Mouse (Mus musculus): ENCODE measurements at regions not wholly inside any gene's neighbourhood (a gene's known extent, or its start where the extent isn't known, plus 50 kb on each side); places are given as distances from the start of the nearest gene placed in this dataset.

- Histone ChIP-seq H3K27me3 (ENCODE audit: control insufficient read depth in 1 of 2, insufficient read depth in 2 of 2, low read length in 2 of 2) (no peaks in the 10 kb centered on the region), H3K4me3 (ENCODE audit: control insufficient read depth in 1 of 2, insufficient read depth in 1 of 2, low read depth in 2 of 2, low read length in 2 of 2) (no peak overlapping the region), H3K79me2 (ENCODE audit: control insufficient read depth, insufficient read depth, low read length, poor library complexity) (no peaks in the 10 kb centered on the region), H3K27ac (ENCODE audit: control insufficient read depth, low read depth, low read length) (no peak overlapping the region), H3K36me3 (ENCODE audit: control insufficient read depth in 1 of 2, insufficient read depth in 2 of 2, low read length in 2 of 2) (no peaks in the 10 kb centered on the region), H3K9ac (ENCODE audit: control insufficient read depth, low read depth, low read length, poor library complexity, severe bottlenecking) (no peak overlapping the region), H3K4me1 (ENCODE audit: control insufficient read depth in 1 of 2, insufficient read depth in 2 of 2, low read length in 2 of 2) (no peaks in the 10 kb centered on the region), H3K9me3 (replicated peaks; ENCODE audit: insufficient read depth, low read length) (no peaks in the 10 kb centered on the region)
- no peak for TF ChIP-seq GABPA (IDR thresholded peaks at IDR 0.05; ENCODE audit: low read depth, low read length)
- TF ChIP-seq HCFC1 (IDR thresholded peaks at IDR 0.05; ENCODE audit: low read depth, low read length), result no peak
- TF ChIP-seq NELFE (IDR thresholded peaks at IDR 0.05; ENCODE audit: low read depth, low read length), result no peak
- TF ChIP-seq MYC (IDR thresholded peaks at IDR 0.05; ENCODE audit: low read depth, low read length), result no peak
- TF ChIP-seq USF1 (IDR thresholded peaks at IDR 0.05; ENCODE audit: low read depth, low read length), result no peak
- TF ChIP-seq BHLHE40 (IDR thresholded peaks at IDR 0.05; ENCODE audit: borderline replicate concordance, low read depth, low read length), result no peak
- TF ChIP-seq RAD21 (IDR thresholded peaks at IDR 0.05; ENCODE audit: low read depth, low read length), result no peak
- TF ChIP-seq E2F4 (IDR thresholded peaks at IDR 0.05; ENCODE audit: borderline replicate concordance, low read depth, low read length), result no peak
- no peak for TF ChIP-seq POLR2AphosphoS5 (IDR thresholded peaks at IDR 0.05; ENCODE audit: borderline replicate concordance, low read depth, low read length)
- no peak for TF ChIP-seq TCF12 (IDR thresholded peaks at IDR 0.05; ENCODE audit: low read depth, low read length)
- TF ChIP-seq MYB (IDR thresholded peaks at IDR 0.05; ENCODE audit: low read depth, low read length), result no peak
- no peak for TF ChIP-seq SMC3 (IDR thresholded peaks at IDR 0.05; ENCODE audit: low read depth, low read length)
- TF ChIP-seq POLR2A (IDR thresholded peaks at IDR 0.05; ENCODE audit: control insufficient read depth in 1 of 2, insufficient read depth in 1 of 2, low read depth in 1 of 2, low read length in 2 of 2, poor library complexity in 1 of 2), result no peak
- DNase-seq (ENCODE audit: low read depth, low spot score), result no peak
These were observed 165.1 kb upstream of the B3galt2 start for GRCm38 (mm10) chr1:143475329-143475728.

GRCm38 (mm10) chr1:143483345-143483744 lies 157.1 kb upstream of the B3galt2 start:
- TF ChIP-seq MYC (IDR thresholded peaks at IDR 0.05; ENCODE audit: low read depth, low read length) (no peak), MAFK (IDR thresholded peaks at IDR 0.05; ENCODE audit: borderline replicate concordance, low read depth, low read length) (no peak), TCF12 (IDR thresholded peaks at IDR 0.05; ENCODE audit: low read depth, low read length) (no peak), POLR2AphosphoS2 (IDR thresholded peaks at IDR 0.05; ENCODE audit: low read length) (no peak), MAX (IDR thresholded peaks at IDR 0.05; ENCODE audit: low read length) (no peak), RAD21 (IDR thresholded peaks at IDR 0.05; ENCODE audit: low read depth, low read length) (no peak), USF1 (IDR thresholded peaks at IDR 0.05; ENCODE audit: low read depth, low read length) (no peak), ZC3H11A (IDR thresholded peaks at IDR 0.05; ENCODE audit: low read depth, low read length) (no peak), TBP (IDR thresholded peaks at IDR 0.05; ENCODE audit: low read depth, low read length) (no peak), POLR2AphosphoS5 (IDR thresholded peaks at IDR 0.05; ENCODE audit: borderline replicate concordance, low read depth, low read length) (no peak), GATA1 (IDR thresholded peaks at IDR 0.05; ENCODE audit: low read depth, low read length) (no peak), ETS1 (IDR thresholded peaks at IDR 0.05; ENCODE audit: low read depth, low read length) (no peak), MXI1 (IDR thresholded peaks at IDR 0.05; ENCODE audit: low read depth, low read length) (no peak), SIN3A (IDR thresholded peaks at IDR 0.05; ENCODE audit: low read length) (no peak), UBTF (IDR thresholded peaks at IDR 0.05; ENCODE audit: borderline replicate concordance, insufficient read depth, low read depth, low read length) (no peak), KAT2A (conservative IDR thresholded peaks at IDR 0.05; ENCODE audit: low read depth, low read length) (no peak)

More at GRCm38 (mm10) chr1:143483345-143483744, 157.1 kb upstream of the B3galt2 start:
- no peaks in the 10 kb centered on the region for H3K79me2 ChIP-seq (ENCODE audit: control insufficient read depth, insufficient read depth, low read length, poor library complexity)
- no peak overlapping the region for H3K27ac ChIP-seq (ENCODE audit: control insufficient read depth, low read depth, low read length)
- no peaks in the 10 kb centered on the region for H3K36me3 ChIP-seq (ENCODE audit: control insufficient read depth in 1 of 2, insufficient read depth in 2 of 2, low read length in 2 of 2)
- no peak overlapping the region for H3K4me3 ChIP-seq (ENCODE audit: control insufficient read depth in 1 of 2, insufficient read depth in 1 of 2, low read depth in 2 of 2, low read length in 2 of 2)
- no peaks in the 10 kb centered on the region for H3K9me3 ChIP-seq (replicated peaks; ENCODE audit: insufficient read depth, low read length)
- no peak overlapping the region for H3K9ac ChIP-seq (ENCODE audit: control insufficient read depth, low read depth, low read length, poor library complexity, severe bottlenecking)
- no peaks in the 10 kb centered on the region for H3K4me1 ChIP-seq (ENCODE audit: control insufficient read depth in 1 of 2, insufficient read depth in 2 of 2, low read length in 2 of 2)
- no peaks in the 10 kb centered on the region for H3K27me3 ChIP-seq (ENCODE audit: control insufficient read depth in 1 of 2, insufficient read depth in 2 of 2, low read length in 2 of 2)
- no peak for DNase-seq (ENCODE audit: low read depth, low spot score)
